Mouse (Mus musculus) lung, embryonic 16.5 days (tissue): Measurements from ENCODE around the gene Slc25a16. TPM values are rescaled to one million over a fixed set of nuclear protein-coding genes. Genes with fewer than 3 reads are reported as not detected.

Experiments
- ATAC-seq: fragments of 200-750 bp; cut with Nextera tagmentation; 2 replicates; pipeline ENCODE4 v1.8.0; 2017; ENCODE audit warnings: low read depth, mild to moderate bottlenecking, moderate library complexity
- H3K27ac ChIP-seq: fragments of 300-500 bp; sonication (generic); 2 replicates; pipeline ENCODE4 v1.5.1; 2014; ENCODE audit warnings: mild to moderate bottlenecking, control low read depth, low read length
- H3K27me3 ChIP-seq: fragments of 300-500 bp; sonication (generic); 2 replicates; pipeline ENCODE4 v1.6.1; 2014; ENCODE audit warnings: low read depth, low read length, mixed read lengths; ENCODE audit not compliant: control insufficient read depth, insufficient read depth
- H3K36me3 ChIP-seq: fragments of 300-500 bp; sonication (generic); 2 replicates; pipeline ENCODE4 v1.6.1; 2014; ENCODE audit warnings: low read length; ENCODE audit not compliant: control insufficient read depth, insufficient read depth
- H3K4me1 ChIP-seq: fragments of 300-500 bp; sonication (generic); replicated peaks from 2 replicates; pipeline ENCODE4 v1.6.1; 2014; ENCODE audit warnings: low read length, mixed read lengths; ENCODE audit not compliant: control insufficient read depth, insufficient read depth
- H3K4me2 ChIP-seq: fragments of 300-500 bp; sonication (generic); 2 replicates; pipeline ENCODE4 v1.6.1; 2014; ENCODE audit warnings: low read depth, low read length, control low read depth
- H3K4me3 ChIP-seq: fragments of 300-500 bp; sonication (generic); 2 replicates; pipeline ENCODE4 v1.5.1; 2014; ENCODE audit warnings: mild to moderate bottlenecking, low read length, control low read depth
- H3K9ac ChIP-seq: fragments of 300-500 bp; sonication (generic); 2 replicates; pipeline ENCODE4 v1.6.1; 2014; ENCODE audit warnings: low read length, control low read depth
- H3K9me3 ChIP-seq: fragments of 300-500 bp; sonication (generic); 2 replicates; pipeline ENCODE4 v1.6.1; 2016; ENCODE audit warnings: low read length; ENCODE audit not compliant: control insufficient read depth
- WGBS: fragments of 180-500 bp; shearing (Covaris S2); extraction: QIAGEN DNeasy Blood & Tissue Kit; methylation state at CpG from one replicate; pipeline ENCODE4 v1.1.7; 2014; 5-methylcytosine and 5-hydroxymethylcytosine counted together
- polyA plus RNA-seq: library from polyadenylated mRNA; unstranded; fragments of >200 nt; fragmentation: Nextera tagmentation; extraction: Ambion mirVana; gene quantifications from 2 replicates; pipeline ENCODE4 v1.2.1, GENCODE M21; 2015

The Slc25a16 gene
- polyA plus RNA-seq, 1 experiment from 2014 or later: 15.7 TPM

DNA sequence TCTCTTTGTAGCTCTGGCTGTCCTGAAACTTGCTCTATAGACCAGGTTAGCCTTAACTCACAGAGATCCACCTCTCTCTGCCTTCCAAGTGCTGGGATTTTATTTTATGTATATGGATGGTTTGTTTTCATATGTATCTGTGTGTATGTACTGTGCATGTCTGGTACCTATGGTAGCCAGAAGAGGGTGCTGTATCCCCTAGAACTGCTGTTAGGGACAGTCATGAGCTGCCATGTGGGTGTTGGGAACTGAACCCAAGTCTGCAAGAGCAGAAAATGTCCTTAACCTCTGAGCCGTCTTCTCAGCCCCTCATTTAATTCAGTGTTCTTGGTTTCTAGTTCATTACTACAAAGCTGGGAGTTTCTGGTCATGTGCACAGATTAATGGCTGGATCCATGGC is 11.9 kb downstream of the Slc25a16 start:
- H3K27me3 ChIP-seq: no peaks in the 10 kb centered on the region
- ATAC-seq: no peak
- peaks cover 22% of the 10 kb centered on the region for H3K36me3 ChIP-seq
- H3K4me2 ChIP-seq: no peak overlapping the region
- H3K4me1 ChIP-seq: no peaks in the 10 kb centered on the region
- no peak overlapping the region for H3K9ac ChIP-seq
- WGBS: 97% methylated on average over 1 of the region's 1 CpGs
- no peak overlapping the region for H3K4me3 ChIP-seq
- no peaks in the 10 kb centered on the region for H3K9me3 ChIP-seq
- no peak overlapping the region for H3K27ac ChIP-seq

DNA sequence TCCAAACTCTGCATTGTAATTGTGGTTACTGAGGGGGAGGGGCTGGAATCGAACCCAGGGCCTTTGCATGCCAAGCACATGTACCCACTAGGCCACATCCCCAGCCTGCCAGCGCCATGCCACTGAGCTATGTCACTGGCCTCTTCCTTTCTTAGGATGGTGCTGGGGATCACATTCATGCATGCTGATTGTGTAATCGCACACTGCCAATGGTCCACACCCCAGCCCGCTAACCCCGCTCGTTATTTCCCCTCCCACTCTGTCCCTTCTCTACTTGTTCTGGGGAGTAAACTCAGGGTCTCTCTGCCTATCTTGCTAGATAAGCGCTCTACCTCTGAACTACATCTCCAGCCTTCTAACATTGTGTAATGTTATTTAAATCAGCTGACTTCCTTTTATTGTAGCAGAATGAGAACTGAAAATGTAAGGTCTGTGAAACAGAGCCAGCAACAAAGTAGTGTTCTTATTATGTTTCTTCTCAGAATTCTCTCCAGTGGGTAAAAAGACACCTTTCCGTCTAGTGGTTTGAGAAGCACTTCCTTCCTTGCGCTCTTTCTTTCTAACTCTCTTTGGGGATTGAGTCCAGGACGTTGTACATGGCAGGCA is 24.6 kb downstream of the Slc25a16 start:
- H3K9me3 ChIP-seq: no peaks in the 10 kb centered on the region
- H3K4me2 ChIP-seq: no peak overlapping the region
- no peaks in the 10 kb centered on the region for H3K27me3 ChIP-seq
- no peaks in the 10 kb centered on the region for H3K4me1 ChIP-seq
- no peak overlapping the region for H3K27ac ChIP-seq
- ATAC-seq: no peak
- WGBS: 83% methylated on average over 10 of the region's 10 CpGs
- H3K4me3 ChIP-seq: no peak overlapping the region
- no peak overlapping the region for H3K9ac ChIP-seq
- H3K36me3 ChIP-seq: peaks cover 10% of the 10 kb centered on the region

DNA sequence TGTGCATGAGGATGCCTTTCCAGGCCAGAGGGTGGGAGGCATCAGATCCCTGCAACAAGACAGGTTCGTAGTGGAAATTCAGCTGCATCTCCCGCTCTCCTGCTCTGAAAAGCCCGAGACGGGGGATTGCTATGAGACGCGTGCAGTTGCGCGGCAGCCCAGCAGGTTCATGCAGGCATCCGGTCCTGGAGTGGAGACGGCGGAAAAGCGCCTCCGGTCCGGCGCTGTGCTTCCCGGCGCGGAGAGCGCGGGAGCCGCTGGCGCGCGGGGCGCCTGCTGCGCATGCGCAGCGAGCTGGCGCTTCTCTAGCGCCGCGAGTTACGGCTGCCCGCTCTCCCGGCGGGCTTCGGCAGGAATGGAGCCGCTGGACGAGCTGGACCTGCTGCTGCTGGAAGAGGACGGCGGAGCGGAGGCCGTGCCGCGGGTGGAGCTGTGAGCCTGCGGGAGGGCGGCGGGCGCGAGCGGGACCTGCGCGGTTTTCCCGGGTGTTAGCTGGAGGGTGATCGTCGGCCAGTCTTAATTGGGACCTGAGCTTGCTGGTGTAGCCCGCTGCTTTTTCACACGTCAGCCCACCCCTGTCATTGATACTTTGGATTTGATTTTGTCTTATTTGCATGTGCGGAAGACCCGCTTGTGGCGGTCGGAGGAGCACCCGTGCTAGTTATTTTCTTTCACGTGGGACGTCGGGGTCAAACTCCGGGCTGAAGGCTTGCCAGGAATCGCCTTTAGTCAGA is 26.5 kb downstream of the Slc25a16 start, which contains the start of gene Dna2:
Gene Dna2, plus strand, starts transcription at position 289 of the 734 bp plus-strand sequence.
- Histone ChIP-seq H3K4me3 (peak within 1 kb of the TSS; percentile 79), H3K9me3 (no peaks in the 10 kb centered on the region), H3K9ac (peak within 1 kb of the TSS; percentile 84), H3K36me3 (peaks cover 15% of the 10 kb centered on the region), H3K27ac (peak within 1 kb of the TSS; percentile 88), H3K27me3 (no peaks in the 10 kb centered on the region), H3K4me2 (peak within 1 kb of the TSS; percentile 85), H3K4me1 (no peaks in the 10 kb centered on the region)
- ATAC-seq: peak; percentile 93
- WGBS: under 1% methylated on average over 56 of the region's 68 CpGs

DNA sequence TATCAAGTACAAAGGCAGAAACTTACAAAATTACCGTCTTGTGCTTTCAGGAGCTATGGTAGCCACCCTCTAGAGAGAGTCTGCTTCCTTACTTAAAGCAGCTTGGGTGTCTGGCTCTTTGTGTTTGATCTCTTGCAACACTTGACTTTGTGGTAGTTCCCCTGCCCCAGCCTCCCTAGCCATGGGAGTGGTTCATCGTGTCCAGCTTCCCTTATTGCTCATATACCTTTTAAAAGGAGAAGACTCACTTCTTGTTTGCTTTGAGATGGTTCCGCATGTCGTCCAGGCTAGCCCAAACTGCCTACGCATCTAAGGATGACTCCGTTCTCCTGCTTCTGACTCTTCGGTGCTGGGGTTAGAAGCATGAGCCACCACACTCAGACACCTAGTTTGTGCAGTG is 28.1 kb downstream of the Slc25a16 start:
- Histone ChIP-seq H3K4me3 (no peak overlapping the region), H3K9ac (no peak overlapping the region), H3K9me3 (no peaks in the 10 kb centered on the region), H3K27ac (no peak overlapping the region), H3K4me2 (no peak overlapping the region), H3K4me1 (no peaks in the 10 kb centered on the region), H3K27me3 (no peaks in the 10 kb centered on the region), H3K36me3 (peaks cover 18% of the 10 kb centered on the region)
- ATAC-seq: no peak
- 92% methylated on average over 7 of the region's 7 CpGs for WGBS

DNA sequence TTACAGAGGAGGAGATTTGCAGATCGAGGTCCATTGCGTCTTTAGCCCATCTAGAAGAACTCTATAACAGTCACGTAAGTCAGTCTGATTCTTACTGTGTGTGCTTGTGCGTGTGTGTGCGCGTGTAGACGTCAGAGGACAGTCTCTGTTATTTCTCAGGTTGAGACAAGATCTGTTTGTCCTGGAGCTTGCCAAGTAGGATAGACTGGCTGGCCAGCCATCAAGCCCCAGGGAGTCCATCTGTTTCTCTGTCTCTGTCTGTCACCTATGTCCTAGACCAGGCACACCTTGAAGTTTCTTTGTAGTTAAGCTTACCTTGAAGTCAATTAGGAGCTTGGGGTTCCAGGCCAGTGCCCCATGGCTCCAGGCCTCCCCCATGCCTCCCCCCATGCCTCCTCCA is 43.5 kb downstream of the Slc25a16 start:
- Histone ChIP-seq H3K36me3 (peaks cover 54% of the 10 kb centered on the region), H3K4me3 (no peak overlapping the region), H3K9ac (no peak overlapping the region), H3K4me1 (no peaks in the 10 kb centered on the region), H3K27ac (no peak overlapping the region), H3K27me3 (no peaks in the 10 kb centered on the region), H3K9me3 (no peaks in the 10 kb centered on the region), H3K4me2 (no peak overlapping the region)
- WGBS: 94% methylated on average over 7 of the region's 7 CpGs
- ATAC-seq: no peak

DNA sequence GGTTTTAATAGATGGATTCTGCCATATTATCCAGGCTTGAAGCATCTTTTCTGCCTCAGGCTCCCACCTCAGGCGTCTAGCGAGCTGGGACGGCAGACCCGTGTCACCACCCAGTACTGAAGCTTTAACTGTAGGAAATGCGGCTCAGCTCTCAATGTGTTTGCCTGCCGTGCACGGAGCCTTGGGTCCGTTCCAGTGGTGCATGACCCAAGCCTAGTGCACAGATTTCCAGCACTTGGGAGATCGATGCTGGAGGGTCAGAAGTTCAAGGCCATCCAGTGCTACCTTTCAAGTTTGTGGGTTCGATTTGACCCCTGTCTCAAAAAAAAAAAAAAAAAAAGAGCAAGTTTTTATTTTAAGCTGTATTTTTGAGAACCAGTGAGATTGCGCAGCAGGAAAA is 45.4 kb downstream of the Slc25a16 start:
- H3K27me3 ChIP-seq: no peaks in the 10 kb centered on the region
- WGBS: 94% methylated on average over 11 of the region's 11 CpGs
- no peak overlapping the region for H3K4me2 ChIP-seq
- H3K27ac ChIP-seq: no peak overlapping the region
- H3K36me3 ChIP-seq: peaks cover 49% of the 10 kb centered on the region
- ATAC-seq: no peak
- no peak overlapping the region for H3K4me3 ChIP-seq
- H3K9ac ChIP-seq: no peak overlapping the region
- H3K9me3 ChIP-seq: no peaks in the 10 kb centered on the region
- H3K4me1 ChIP-seq: no peaks in the 10 kb centered on the region

DNA sequence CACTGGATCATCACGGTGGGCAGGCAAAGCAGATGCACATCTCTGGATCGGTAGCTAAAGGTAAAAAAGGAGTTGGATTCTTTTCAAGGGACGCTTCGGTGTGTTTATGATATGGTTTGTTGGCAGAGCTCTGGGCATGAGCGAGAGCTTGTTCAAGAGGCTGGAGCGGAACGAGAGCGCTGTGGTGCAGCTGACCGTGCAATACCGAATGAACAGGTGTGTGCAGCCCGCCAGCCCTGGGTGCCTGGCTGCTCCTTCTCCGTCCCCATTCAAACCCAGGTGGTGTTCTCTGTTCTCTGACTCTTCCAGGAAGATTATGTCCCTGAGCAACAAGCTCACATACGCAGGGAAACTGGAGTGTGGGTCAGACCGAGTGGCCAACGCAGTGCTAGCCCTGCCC is 45.9 kb downstream of the Slc25a16 start:
- Histone ChIP-seq H3K27me3 (no peaks in the 10 kb centered on the region), H3K9ac (no peak overlapping the region), H3K9me3 (no peaks in the 10 kb centered on the region), H3K4me1 (no peaks in the 10 kb centered on the region), H3K4me2 (no peak overlapping the region), H3K27ac (no peak overlapping the region), H3K36me3 (peaks cover 44% of the 10 kb centered on the region), H3K4me3 (no peak overlapping the region)
- WGBS: 87% methylated on average over 15 of the region's 15 CpGs
- no peak for ATAC-seq

DNA sequence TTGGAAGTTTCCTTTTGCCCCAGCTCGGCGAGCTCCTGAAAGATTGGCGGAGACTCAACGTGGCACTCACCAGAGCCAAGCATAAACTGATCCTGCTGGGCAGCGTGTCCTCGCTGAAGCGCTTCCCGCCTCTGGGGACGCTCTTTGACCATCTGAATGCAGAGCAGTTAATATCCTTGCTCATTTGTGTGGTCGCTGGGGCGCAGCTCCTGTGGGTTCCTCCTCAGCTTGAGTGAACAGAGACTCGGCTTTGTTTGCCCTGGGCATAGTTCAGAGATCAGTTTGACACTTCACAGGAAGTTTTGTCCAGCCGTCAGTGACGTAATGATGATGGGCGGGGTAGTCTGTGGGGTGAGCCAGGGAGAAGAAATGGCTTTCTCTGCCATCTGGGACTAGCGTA is 51.4 kb downstream of the Slc25a16 start:
- 75% methylated on average over 16 of the region's 16 CpGs for WGBS

DNA sequence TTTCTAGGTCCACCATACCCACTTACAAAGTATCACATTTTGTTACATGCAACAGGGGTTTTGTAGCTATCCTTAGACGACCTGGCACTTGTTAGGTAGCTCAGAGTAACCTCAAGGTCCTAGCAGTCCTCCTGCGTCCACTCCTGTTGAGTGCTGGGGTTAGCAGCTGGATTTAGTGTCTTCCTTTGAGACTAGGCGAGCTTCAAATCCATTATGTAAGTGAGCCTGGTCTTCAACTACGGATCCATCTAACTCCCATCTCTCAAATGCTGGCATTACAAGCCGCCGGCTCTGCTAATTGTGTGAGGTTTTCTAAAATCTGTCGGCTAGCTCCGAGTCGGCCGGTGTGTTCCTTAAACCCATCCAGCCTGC is 59.2 kb downstream of the Slc25a16 start:
- Histone ChIP-seq H3K27ac (no peak overlapping the region), H3K9me3 (no peaks in the 10 kb centered on the region), H3K9ac (peak overlapping the region; percentile 91), H3K4me2 (peak overlapping the region; percentile 74), H3K36me3 (no peaks in the 10 kb centered on the region), H3K27me3 (no peaks in the 10 kb centered on the region), H3K4me3 (peak overlapping the region; percentile 91), H3K4me1 (peaks cover 7% of the 10 kb centered on the region; the same call in 1 of the 2 replicates)
- 9% methylated on average over 10 of the region's 10 CpGs for WGBS
- no peak for ATAC-seq

More for the DNA sequence above, 51.4 kb downstream of the Slc25a16 start:
- Histone ChIP-seq H3K9me3 (no peaks in the 10 kb centered on the region), H3K4me3 (no peak overlapping the region), H3K27me3 (no peaks in the 10 kb centered on the region), H3K36me3 (peaks cover 14% of the 10 kb centered on the region), H3K4me2 (no peak overlapping the region), H3K27ac (no peak overlapping the region), H3K4me1 (no peaks in the 10 kb centered on the region), H3K9ac (no peak overlapping the region)
- no peak for ATAC-seq
